ENCODE assay signal across 24 mouse cellular contexts in genomic region chr6:43408949-43409348, GRCm38 (mm10).
DNase-seq lines count a peak whose midpoint lies in the region; ATAC-seq and TF ChIP-seq lines count a peak whose summit lies in the region.
"Had no signal": no experiment of that assay in that cellular context is flagged by ENCODE, and none has a peak within 500 bp of the region (broad histone marks: within the 10 kb centered on the region; RNA-seq: fewer than 3 reads in every experiment).

No protein-coding gene starts in this region.

- ATAC-seq in heart, postnatal 0 days (ENCODE audit: insufficient read depth, low read depth): 0 out of 2 replicates have a peak, but pooled peaks have one; percentile 20
- ATAC-seq in megakaryocyte, adult 5-6 weeks (ENCODE audit: poor library complexity, severe bottlenecking): peak; percentile 21; the same call in 1 of the 2 replicates
- ATAC-seq in erythroblast, adult 5-6 weeks (replicated peaks; ENCODE audit: low FRiP score, poor library complexity, severe bottlenecking): no peak
- ATAC-seq: CD4-positive, CD25-positive, alpha-beta regulatory T cell, adult 4 months; hindbrain, postnatal 0 days; intestine, embryonic 16.5 days; liver, postnatal 0 days; midbrain, embryonic 16.5 days had no signal

- H3K4me1 ChIP-seq in heart, embryonic 10.5 days: no peaks in the 10 kb centered on the region; the same call in 1 of the 2 replicates
- H3K4me1 ChIP-seq in bone marrow macrophage, adult 2 months (ENCODE audit: control insufficient read depth, insufficient read depth, low read length): peaks cover 14% of the 10 kb centered on the region
- 0 out of 2 replicates have a peak, but pooled peaks cover 4% of the 10 kb centered on the region for H3K4me1 ChIP-seq in heart, postnatal 0 days (ENCODE audit: control insufficient read depth, insufficient read depth)
- H3K4me1 ChIP-seq: embryonic facial prominence, embryonic 10.5 days; forebrain, embryonic 12.5 days; hindbrain, embryonic 10.5 days; midbrain, embryonic 10.5 days had no signal

- WGBS in heart, embryonic 10.5 days: 74% methylated on average over 1 of the region's 1 CpGs
- 35% methylated on average over 1 of the region's 1 CpGs for WGBS in heart, postnatal 0 days

- no peaks in the 10 kb centered on the region for H3K27me3 ChIP-seq in heart, embryonic 10.5 days (ENCODE audit: insufficient read depth, poor library complexity, severe bottlenecking)
- no peaks in the 10 kb centered on the region for H3K27me3 ChIP-seq in heart, postnatal 0 days (ENCODE audit: control insufficient read depth, insufficient read depth, low read length)
- H3K27me3 ChIP-seq: forebrain, embryonic 12.5 days had no signal

- TF ChIP-seq CTCF in bone marrow macrophage, adult 2 months (IDR thresholded peaks at IDR 0.05; ENCODE audit: low read depth, low read length): no peak
- no peak for TF ChIP-seq CTCF in heart, postnatal 0 days (IDR thresholded peaks at IDR 0.05; ENCODE audit: low read depth)
- no peak for TF ChIP-seq CTCF in gastrocnemius, adult 2 months (IDR thresholded peaks at IDR 0.05)

- H3K9me3 ChIP-seq in heart, embryonic 10.5 days: no peaks in the 10 kb centered on the region
- no peaks in the 10 kb centered on the region for H3K9me3 ChIP-seq in heart, postnatal 0 days (replicated peaks; ENCODE audit: control insufficient read depth, low read length)
- H3K9me3 ChIP-seq: embryonic facial prominence, embryonic 10.5 days; forebrain, embryonic 12.5 days; hindbrain, embryonic 10.5 days; midbrain, embryonic 10.5 days had no signal

- TF ChIP-seq EP300 in heart, postnatal 0 days (IDR thresholded peaks at IDR 0.05; ENCODE audit: low read depth): no peak

- H3K27ac ChIP-seq in heart, embryonic 10.5 days: no peak overlapping the region
- peak overlapping the region; percentile 90 for H3K27ac ChIP-seq in bone marrow macrophage, adult 2 months (ENCODE audit: insufficient read depth, low read depth, low read length)
- peak overlapping the region; percentile 43; the same call in 1 of the 2 replicates for H3K27ac ChIP-seq in heart, postnatal 0 days (ENCODE audit: low read depth)
- H3K27ac ChIP-seq in gastrocnemius, adult 2 months: no peak overlapping the region
- H3K27ac ChIP-seq: embryonic facial prominence, embryonic 10.5 days; forebrain, embryonic 12.5 days; hindbrain, embryonic 10.5 days; hindbrain, postnatal 0 days; layer of hippocampus, adult 2 months; midbrain, embryonic 10.5 days had no signal

- H3K4me3 ChIP-seq in heart, embryonic 10.5 days: no peak overlapping the region
- H3K4me3 ChIP-seq in bone marrow macrophage, adult 2 months (ENCODE audit: insufficient read depth, low read length): no peak overlapping the region
- H3K4me3 ChIP-seq in heart, postnatal 0 days (ENCODE audit: low read depth, low read length): no peak overlapping the region
- H3K4me3 ChIP-seq in gastrocnemius, adult 2 months: no peak overlapping the region
- H3K4me3 ChIP-seq: embryonic facial prominence, embryonic 10.5 days; forebrain, embryonic 12.5 days; hindbrain, embryonic 10.5 days; layer of hippocampus, adult 2 months; midbrain, embryonic 10.5 days had no signal

- H3K9ac ChIP-seq in heart, postnatal 0 days (replicated peaks; ENCODE audit: low read depth, low read length): no peak overlapping the region
- H3K9ac ChIP-seq: forebrain, embryonic 12.5 days; liver, postnatal 0 days had no signal

- H3K4me2 ChIP-seq in heart, postnatal 0 days (ENCODE audit: low read depth, low read length): no peak overlapping the region
- H3K4me2 ChIP-seq: forebrain, embryonic 12.5 days had no signal

- TF ChIP-seq POLR2A in bone marrow macrophage, adult 2 months (IDR thresholded peaks at IDR 0.05; ENCODE audit: borderline replicate concordance, low read depth, low read length): no peak

- DNase-seq in heart, adult 18-20 months: peak; percentile 42 to 63
- DNase-seq in heart, embryonic 10.5 days (ENCODE audit: low spot score): no peak
- DNase-seq in heart, postnatal 0 days (ENCODE audit: low spot score): peak; percentile 14
- DNase-seq in gastrocnemius, adult 2 months: no peak
- DNase-seq: adrenal gland, postnatal 14 days; cerebellum, adult 11 months; cerebellum, adult 9-11 months; kidney, adult 9 months; kidney, postnatal 14 days; liver, postnatal 0 days; lung, postnatal 14 days; thymus, postnatal 25 days had no signal

- H3K36me3 ChIP-seq in heart, embryonic 10.5 days: no peaks in the 10 kb centered on the region
- no peaks in the 10 kb centered on the region for H3K36me3 ChIP-seq in heart, postnatal 0 days (replicated peaks; ENCODE audit: control insufficient read depth, insufficient read depth, low read length)
- H3K36me3 ChIP-seq: embryonic facial prominence, embryonic 10.5 days; forebrain, embryonic 12.5 days; hindbrain, embryonic 10.5 days; midbrain, embryonic 10.5 days had no signal

- intact Hi-C loops in gastrocnemius, adult 2 months (cut with DNase I): no loop called here

Comparison
In these comparisons a context has a peak if more than half of its experiments do, and no peak if none do; other contexts are left out.
1. DNase-seq: peak in heart, adult 18-20 months (2 of 2) and heart, postnatal 0 days (single experiment); none in heart, embryonic 10.5 days (single experiment) and gastrocnemius, adult 2 months (single experiment).
2. H3K27ac ChIP-seq: peak in bone marrow macrophage, adult 2 months (single experiment) and heart, postnatal 0 days (single experiment); none in heart, embryonic 10.5 days (single experiment) and gastrocnemius, adult 2 months (single experiment).